Mouse (Mus musculus): ENCODE measurements around the gene Abhd14b. TPM values are rescaled to one million over a fixed set of nuclear protein-coding genes. Genes with fewer than 3 reads are reported as not detected.

The Abhd14b gene
- polyA plus RNA-seq, 1 experiment, result 29.3 TPM

GRCm38 (mm10) chr9:106421865-106422160 is 25.4 kb upstream of the Abhd14b start:
- H3K36me3 ChIP-seq (ENCODE audit: control insufficient read depth, insufficient read depth, low read length), result no peaks in the 10 kb centered on the region
- DNase-seq, result peak; percentile 80
- peak; percentile 65; the same call in 1 of the 2 replicates for TF ChIP-seq CTCF (IDR thresholded peaks at IDR 0.05; ENCODE audit: borderline replicate concordance, control insufficient read depth, extremely low read depth, insufficient read depth, low read length, poor library complexity)
- no peak for TF ChIP-seq POLR2A (IDR thresholded peaks at IDR 0.05; ENCODE audit: control insufficient read depth, extremely low read depth, insufficient read depth, low read length, poor library complexity)
- no peak overlapping the region for H3K27ac ChIP-seq (ENCODE audit: control insufficient read depth, insufficient read depth, low read length)
- WGBS, result 0% methylated on average over 3 of the region's 3 CpGs
- peaks cover 7% of the 10 kb centered on the region for H3K4me1 ChIP-seq (replicated peaks; ENCODE audit: control insufficient read depth, insufficient read depth, low read length)
- no peak overlapping the region for H3K4me3 ChIP-seq (ENCODE audit: control insufficient read depth, insufficient read depth, low read length)
- no peaks in the 10 kb centered on the region for H3K27me3 ChIP-seq (ENCODE audit: control insufficient read depth, insufficient read depth, low read length)

GRCm38 (mm10) chr9:106428719-106429220 is 18.5 kb upstream of the Abhd14b start:
- TF ChIP-seq CTCF (IDR thresholded peaks at IDR 0.05; ENCODE audit: borderline replicate concordance, control insufficient read depth, extremely low read depth, insufficient read depth, low read length, poor library complexity) (no peak), POLR2A (IDR thresholded peaks at IDR 0.05; ENCODE audit: control insufficient read depth, extremely low read depth, insufficient read depth, low read length, poor library complexity) (no peak)
- Histone ChIP-seq H3K4me1 (replicated peaks; ENCODE audit: control insufficient read depth, insufficient read depth, low read length) (peaks cover 10% of the 10 kb centered on the region; the same call in 1 of the 2 replicates), H3K36me3 (ENCODE audit: control insufficient read depth, insufficient read depth, low read length) (peaks cover 12% of the 10 kb centered on the region), H3K27ac (ENCODE audit: control insufficient read depth, insufficient read depth, low read length) (peak overlapping the region; percentile 86), H3K27me3 (ENCODE audit: control insufficient read depth, insufficient read depth, low read length) (no peaks in the 10 kb centered on the region), H3K4me3 (ENCODE audit: control insufficient read depth, insufficient read depth, low read length) (peak overlapping the region; percentile 87)
- WGBS, result 7% methylated on average over 11 of the region's 11 CpGs
- no peak for DNase-seq

GRCm38 (mm10) chr9:106429221-106430014 is 17.8 kb upstream of the Abhd14b start, which contains the start of gene Rpl29:
Gene Rpl29, plus strand, starts transcription at chr9:106429454.
- H3K27me3 ChIP-seq (ENCODE audit: control insufficient read depth, insufficient read depth, low read length), result no peaks in the 10 kb centered on the region
- under 1% methylated on average over 55 of the region's 55 CpGs for WGBS
- H3K36me3 ChIP-seq (ENCODE audit: control insufficient read depth, insufficient read depth, low read length), result peaks cover 12% of the 10 kb centered on the region
- H3K4me1 ChIP-seq (replicated peaks; ENCODE audit: control insufficient read depth, insufficient read depth, low read length), result peaks cover 10% of the 10 kb centered on the region; the same call in 1 of the 2 replicates
- TF ChIP-seq CTCF (IDR thresholded peaks at IDR 0.05; ENCODE audit: borderline replicate concordance, control insufficient read depth, extremely low read depth, insufficient read depth, low read length, poor library complexity), result peak; percentile 21; the same call in 1 of the 2 replicates
- peak; percentile 59; the same call in 1 of the 2 replicates for TF ChIP-seq POLR2A (IDR thresholded peaks at IDR 0.05; ENCODE audit: control insufficient read depth, extremely low read depth, insufficient read depth, low read length, poor library complexity)
- H3K27ac ChIP-seq (ENCODE audit: control insufficient read depth, insufficient read depth, low read length), result peak within 1 kb of the TSS; percentile 86
- peak within 1 kb of the TSS; percentile 87 for H3K4me3 ChIP-seq (ENCODE audit: control insufficient read depth, insufficient read depth, low read length)
- DNase-seq, result peak; percentile 95

GRCm38 (mm10) chr9:106430015-106430264 is 17.3 kb upstream of the Abhd14b start:
- H3K27me3 ChIP-seq (ENCODE audit: control insufficient read depth, insufficient read depth, low read length), result no peaks in the 10 kb centered on the region
- H3K36me3 ChIP-seq (ENCODE audit: control insufficient read depth, insufficient read depth, low read length), result peaks cover 12% of the 10 kb centered on the region
- WGBS, result 2% methylated on average over 4 of the region's 4 CpGs
- TF ChIP-seq POLR2A (IDR thresholded peaks at IDR 0.05; ENCODE audit: control insufficient read depth, extremely low read depth, insufficient read depth, low read length, poor library complexity), result no peak
- no peak for DNase-seq
- peak overlapping the region; percentile 87 for H3K4me3 ChIP-seq (ENCODE audit: control insufficient read depth, insufficient read depth, low read length)
- peak overlapping the region; percentile 73 for H3K27ac ChIP-seq (ENCODE audit: control insufficient read depth, insufficient read depth, low read length)
- peaks cover 10% of the 10 kb centered on the region; the same call in 1 of the 2 replicates for H3K4me1 ChIP-seq (replicated peaks; ENCODE audit: control insufficient read depth, insufficient read depth, low read length)

GRCm38 (mm10) chr9:106433389-106433788 is 13.9 kb upstream of the Abhd14b start:
- Histone ChIP-seq H3K27ac (ENCODE audit: control insufficient read depth, insufficient read depth, low read length) (no peak overlapping the region), H3K27me3 (ENCODE audit: control insufficient read depth, insufficient read depth, low read length) (no peaks in the 10 kb centered on the region), H3K36me3 (ENCODE audit: control insufficient read depth, insufficient read depth, low read length) (peaks cover 12% of the 10 kb centered on the region), H3K4me3 (ENCODE audit: control insufficient read depth, insufficient read depth, low read length) (no peak overlapping the region), H3K4me1 (replicated peaks; ENCODE audit: control insufficient read depth, insufficient read depth, low read length) (peaks cover 18% of the 10 kb centered on the region)
- 91% methylated on average over 7 of the region's 7 CpGs for WGBS
- no peak for DNase-seq
- TF ChIP-seq POLR2A (IDR thresholded peaks at IDR 0.05; ENCODE audit: control insufficient read depth, extremely low read depth, insufficient read depth, low read length, poor library complexity) (no peak), CTCF (IDR thresholded peaks at IDR 0.05; ENCODE audit: borderline replicate concordance, control insufficient read depth, extremely low read depth, insufficient read depth, low read length, poor library complexity) (no peak)

GRCm38 (mm10) chr9:106436566-106436965 is 10.7 kb upstream of the Abhd14b start:
- Histone ChIP-seq H3K4me3 (ENCODE audit: control insufficient read depth, insufficient read depth, low read length) (no peak overlapping the region), H3K36me3 (ENCODE audit: control insufficient read depth, insufficient read depth, low read length) (peaks cover 10% of the 10 kb centered on the region), H3K27ac (ENCODE audit: control insufficient read depth, insufficient read depth, low read length) (no peak overlapping the region), H3K4me1 (replicated peaks; ENCODE audit: control insufficient read depth, insufficient read depth, low read length) (peaks cover 15% of the 10 kb centered on the region), H3K27me3 (ENCODE audit: control insufficient read depth, insufficient read depth, low read length) (no peaks in the 10 kb centered on the region)
- TF ChIP-seq CTCF (IDR thresholded peaks at IDR 0.05; ENCODE audit: borderline replicate concordance, control insufficient read depth, extremely low read depth, insufficient read depth, low read length, poor library complexity) (no peak), POLR2A (IDR thresholded peaks at IDR 0.05; ENCODE audit: control insufficient read depth, extremely low read depth, insufficient read depth, low read length, poor library complexity) (no peak)
- 90% methylated on average over 9 of the region's 9 CpGs for WGBS
- DNase-seq, result no peak
